Mouse (Mus musculus): ENCODE results near the gene Macf1. TPM values are rescaled to one million over a fixed set of nuclear protein-coding genes. Genes with fewer than 3 reads are reported as not detected.

The Macf1 gene
- total RNA-seq, 2 experiments from 2014 or later, result 170 to 248 TPM

Small RNAs within 50 kb of the gene (microRNA-seq; reads per million reads assigned to microRNA genes)
- gene Mir6398, result not detected

Other genes with a start within 250 kb of the Macf1 start
- 100 to 1,000 TPM; 371 to 393 TPM for gene Ndufs5, start 33.8 kb upstream of the Macf1 start, total RNA-seq (2021)
- gene Akirin1, start 66.0 kb upstream of the Macf1 start, total RNA-seq (2021), result 10 to 100 TPM; 42.3 to 50.1 TPM
- 1 to 10 TPM; 1.3 to 2.3 TPM for gene Rhbdl2, start 103.5 kb upstream of the Macf1 start, total RNA-seq (2021)
- not detected for gene 4933427I04Rik, start 175.3 kb upstream of the Macf1 start, total RNA-seq (2021)
- gene Mycbp, start 220.5 kb upstream of the Macf1 start, total RNA-seq (2021), result 10 to 100 TPM; 46.0 to 50.3 TPM
- 10 to 100 TPM; 75.9 to 79.0 TPM for gene Rragc, start 233.1 kb upstream of the Macf1 start, total RNA-seq (2021)
- not detected for gene 4930535I16Rik, start 233.7 kb upstream of the Macf1 start, total RNA-seq (2021)

Data from adrenal gland, postnatal 10 days (tissue).